Mouse (Mus musculus): ENCODE data around the gene Syt7. TPM values are rescaled to one million over a fixed set of nuclear protein-coding genes. Genes with fewer than 3 reads are reported as not detected.

Syt7 gene
- polyA plus RNA-seq, 1 experiment = 0.35 TPM

DNA sequence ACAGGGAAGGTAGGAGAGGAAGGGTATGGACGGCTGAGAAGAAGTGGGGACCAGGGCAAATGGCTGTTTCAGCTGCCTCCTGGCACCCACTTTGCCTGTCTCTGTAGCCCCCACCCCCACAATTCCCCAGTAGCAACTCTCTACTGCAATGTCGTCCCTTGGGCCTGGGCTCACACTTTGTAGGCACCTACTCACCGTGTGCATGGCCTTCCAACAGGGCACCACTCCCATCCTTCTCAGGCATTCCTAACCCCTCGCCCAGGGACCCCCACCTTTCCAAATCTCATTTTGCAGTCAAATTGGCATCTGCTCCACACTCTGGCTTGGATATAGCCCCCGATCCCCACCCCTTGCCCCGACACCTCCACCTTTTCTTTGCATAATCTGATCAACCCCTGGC, 60.3 kb downstream of the Syt7 start:
- Histone ChIP-seq H3K27ac (ENCODE audit: insufficient read depth, low read length) (no peak overlapping the region), H3K4me3 (ENCODE audit: insufficient read depth, low read length) (no peak overlapping the region), H3K4me1 (ENCODE audit: control insufficient read depth, insufficient read depth, low read length) (0 out of 2 replicates have a peak, but pooled peaks cover 2% of the 10 kb centered on the region)
- TF ChIP-seq POLR2A (IDR thresholded peaks at IDR 0.05; ENCODE audit: low read depth, low read length) = no peak
- TF ChIP-seq CTCF (IDR thresholded peaks at IDR 0.05; ENCODE audit: borderline replicate concordance, insufficient read depth, low read length) = no peak

DNA sequence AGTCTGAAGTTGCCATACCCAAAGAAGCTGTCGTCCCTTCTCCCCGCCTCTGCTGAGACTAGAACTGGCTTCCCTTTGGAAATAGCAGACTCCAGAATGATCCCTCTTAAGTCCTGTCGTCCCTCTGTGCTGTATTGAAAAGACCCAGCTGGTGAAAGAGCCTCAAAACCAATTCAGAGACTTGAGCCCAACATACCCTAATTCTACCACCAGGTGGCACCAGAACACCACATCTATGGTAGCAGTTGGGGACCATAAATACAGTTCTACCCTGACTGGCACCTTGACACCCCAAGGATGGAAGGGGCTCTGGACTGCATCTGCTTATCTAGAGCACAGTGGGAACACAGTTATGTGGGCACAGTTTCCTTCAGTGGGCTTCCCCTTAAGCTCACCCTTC, 60.8 kb downstream of the Syt7 start:
- peak; percentile 24; the same call in 1 of the 2 replicates for TF ChIP-seq CTCF (IDR thresholded peaks at IDR 0.05; ENCODE audit: borderline replicate concordance, insufficient read depth, low read length)
- no peak for TF ChIP-seq POLR2A (IDR thresholded peaks at IDR 0.05; ENCODE audit: low read depth, low read length)
- no peak overlapping the region for H3K27ac ChIP-seq (ENCODE audit: insufficient read depth, low read length)
- H3K4me3 ChIP-seq (ENCODE audit: insufficient read depth, low read length) = no peak overlapping the region
- H3K4me1 ChIP-seq (ENCODE audit: control insufficient read depth, insufficient read depth, low read length) = 0 out of 2 replicates have a peak, but pooled peaks cover 2% of the 10 kb centered on the region

DNA sequence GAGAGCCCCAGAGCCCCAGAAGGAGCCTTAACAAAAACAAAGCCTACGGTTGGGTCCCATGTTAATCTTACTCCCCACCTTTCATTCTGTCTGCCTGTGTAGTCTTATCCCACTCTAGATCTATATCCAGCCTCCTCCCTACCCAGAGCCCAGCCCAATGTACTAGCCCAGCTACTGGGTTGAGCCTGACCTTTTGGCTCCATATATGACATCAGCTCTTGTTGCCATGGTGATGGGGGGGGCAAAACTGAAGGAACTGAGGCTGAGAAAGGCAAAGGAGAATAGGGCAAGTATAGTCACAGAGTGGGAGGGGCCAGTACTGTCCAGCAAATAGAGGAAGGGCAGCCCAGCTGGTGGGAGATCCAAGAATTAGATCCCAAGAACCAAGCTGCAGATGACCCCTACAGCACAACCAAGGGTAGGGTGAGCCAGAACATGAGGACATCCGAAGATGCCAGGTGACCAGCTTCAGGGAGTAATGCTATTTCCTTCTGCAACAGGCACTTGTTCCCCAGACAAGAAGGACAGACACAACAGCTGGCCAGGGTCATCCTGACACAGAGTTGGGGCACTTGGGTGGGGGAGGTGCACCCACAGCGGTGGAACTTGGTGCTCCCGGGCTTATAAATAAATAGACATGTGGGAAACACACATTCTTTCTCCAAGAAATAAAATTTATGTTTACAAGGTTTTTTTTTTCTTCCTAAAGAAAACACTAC, 66.0 kb downstream of the Syt7 start:
- no peak for TF ChIP-seq CTCF (IDR thresholded peaks at IDR 0.05; ENCODE audit: borderline replicate concordance, insufficient read depth, low read length)
- TF ChIP-seq POLR2A (IDR thresholded peaks at IDR 0.05; ENCODE audit: low read depth, low read length) = no peak
- Histone ChIP-seq H3K27ac (ENCODE audit: insufficient read depth, low read length) (no peak overlapping the region), H3K4me1 (ENCODE audit: control insufficient read depth, insufficient read depth, low read length) (0 out of 2 replicates have a peak, but pooled peaks cover 3% of the 10 kb centered on the region), H3K4me3 (ENCODE audit: insufficient read depth, low read length) (no peak overlapping the region)

DNA sequence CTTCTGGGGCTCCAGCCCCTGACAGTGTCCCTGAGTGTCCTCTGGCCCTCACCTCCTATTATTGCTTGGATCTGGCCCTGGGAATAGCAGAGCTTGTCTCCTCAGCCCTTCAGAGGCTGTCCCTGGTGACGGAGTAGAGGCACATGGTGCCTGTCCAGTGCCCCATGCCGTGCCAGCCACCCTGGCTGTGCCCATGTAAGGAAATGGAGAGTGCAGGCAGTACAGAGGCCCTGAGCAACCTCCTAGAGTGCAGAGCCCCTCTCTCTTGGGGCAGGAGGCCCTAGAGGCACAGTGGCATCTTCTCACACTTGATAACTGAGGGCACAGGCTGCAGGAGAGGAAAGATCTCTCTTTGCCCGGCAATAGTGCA, 66.5 kb downstream of the Syt7 start:
- H3K4me3 ChIP-seq (ENCODE audit: insufficient read depth, low read length) = no peak overlapping the region
- no peak for TF ChIP-seq CTCF (IDR thresholded peaks at IDR 0.05; ENCODE audit: borderline replicate concordance, insufficient read depth, low read length)
- TF ChIP-seq POLR2A (IDR thresholded peaks at IDR 0.05; ENCODE audit: low read depth, low read length) = no peak
- H3K27ac ChIP-seq (ENCODE audit: insufficient read depth, low read length) = no peak overlapping the region
- 0 out of 2 replicates have a peak, but pooled peaks cover 2% of the 10 kb centered on the region for H3K4me1 ChIP-seq (ENCODE audit: control insufficient read depth, insufficient read depth, low read length)

DNA sequence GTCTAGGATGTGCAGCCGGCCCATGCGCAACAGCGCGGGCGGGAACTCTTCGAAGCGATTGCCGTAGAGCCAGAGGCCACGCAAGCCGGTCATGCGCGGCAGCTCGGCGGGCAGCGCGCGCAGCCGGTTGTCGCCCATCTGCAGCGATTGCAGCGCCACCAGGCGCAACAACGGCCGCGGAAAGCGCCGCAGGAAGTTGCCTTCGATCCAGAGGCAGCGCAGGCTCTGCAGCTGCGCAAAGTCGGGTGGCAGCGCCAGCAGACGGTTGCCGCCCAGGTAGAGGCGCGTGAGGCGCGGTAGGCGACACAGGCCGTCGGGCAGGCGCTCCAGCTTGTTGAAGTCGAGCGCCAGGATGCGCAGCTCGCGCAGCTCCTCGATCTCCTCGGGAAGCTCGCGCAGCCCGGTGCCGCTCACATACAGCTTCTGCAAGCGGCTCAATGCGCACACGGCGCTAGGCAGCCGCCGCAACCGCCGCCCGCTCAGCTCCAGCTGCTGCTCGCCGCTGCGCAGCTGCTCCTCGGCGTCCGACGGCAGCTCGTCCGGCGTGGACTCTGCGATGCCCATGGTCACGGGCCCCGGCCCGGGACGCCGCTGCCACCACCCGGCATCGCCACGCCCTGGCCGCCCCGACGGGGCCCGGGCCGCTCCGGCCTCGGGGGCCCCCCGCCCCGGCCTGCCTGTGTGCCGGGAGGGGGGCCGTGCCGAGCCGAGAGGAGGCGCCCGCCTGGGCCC, 68.0 kb downstream of the Syt7 start, which contains the start of gene Lrrc10b:
Gene Lrrc10b (minus strand): TSS at position 722 of the 732 bp plus-strand sequence.
- Histone ChIP-seq H3K27ac (ENCODE audit: insufficient read depth, low read length) (no peak within 1 kb of the TSS), H3K4me1 (ENCODE audit: control insufficient read depth, insufficient read depth, low read length) (0 out of 2 replicates have a peak, but pooled peaks cover 2% of the 10 kb centered on the region), H3K4me3 (ENCODE audit: insufficient read depth, low read length) (peak within 1 kb of the TSS; percentile 18)
- TF ChIP-seq CTCF (IDR thresholded peaks at IDR 0.05; ENCODE audit: borderline replicate concordance, insufficient read depth, low read length) (0 out of 2 replicates have a peak, but pooled peaks have one; percentile 10), POLR2A (IDR thresholded peaks at IDR 0.05; ENCODE audit: low read depth, low read length) (no peak)

DNA sequence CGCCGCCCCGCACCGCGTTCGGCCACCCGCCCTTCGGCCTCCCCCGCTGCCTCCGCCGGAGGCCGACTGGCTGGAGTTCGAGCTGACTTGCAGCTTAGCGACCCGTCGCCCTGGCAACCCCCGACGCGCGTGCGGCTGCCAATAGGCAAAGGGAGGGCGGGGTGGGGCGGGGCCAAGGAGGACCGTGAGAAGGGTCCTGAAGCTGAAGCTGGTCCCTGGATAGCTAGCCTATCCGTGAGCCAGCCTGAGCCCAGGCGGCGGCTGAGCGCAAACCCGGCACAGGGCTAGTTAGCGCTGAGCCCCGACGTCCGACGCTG, 68.6 kb downstream of the Syt7 start:
- TF ChIP-seq CTCF (IDR thresholded peaks at IDR 0.05; ENCODE audit: borderline replicate concordance, insufficient read depth, low read length) (no peak), POLR2A (IDR thresholded peaks at IDR 0.05; ENCODE audit: low read depth, low read length) (peak; percentile 62; the same call in 1 of the 2 replicates)
- Histone ChIP-seq H3K4me3 (ENCODE audit: insufficient read depth, low read length) (no peak overlapping the region), H3K27ac (ENCODE audit: insufficient read depth, low read length) (no peak overlapping the region), H3K4me1 (ENCODE audit: control insufficient read depth, insufficient read depth, low read length) (0 out of 2 replicates have a peak, but pooled peaks cover 2% of the 10 kb centered on the region)

DNA sequence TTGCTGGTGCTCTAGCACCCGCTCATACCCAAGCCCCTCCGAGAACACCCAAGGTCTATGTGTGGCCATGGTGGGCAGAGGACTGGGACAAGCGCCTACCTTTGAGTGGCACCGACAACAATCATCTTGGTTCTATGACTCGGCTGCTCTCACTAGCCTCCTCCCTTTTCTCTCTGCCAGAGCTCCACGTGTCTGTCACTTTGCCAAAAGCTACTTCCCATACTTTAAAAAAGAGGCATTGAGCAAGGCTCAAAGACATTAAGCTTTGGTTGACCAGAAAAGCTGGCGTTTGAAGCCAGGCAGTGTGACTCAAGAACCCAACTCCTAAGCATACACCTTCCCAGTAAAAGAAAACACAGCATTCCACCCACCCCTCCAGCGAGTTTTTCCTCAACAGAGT, 69.2 kb downstream of the Syt7 start:
- TF ChIP-seq POLR2A (IDR thresholded peaks at IDR 0.05; ENCODE audit: low read depth, low read length) (no peak), CTCF (IDR thresholded peaks at IDR 0.05; ENCODE audit: borderline replicate concordance, insufficient read depth, low read length) (no peak)
- Histone ChIP-seq H3K4me1 (ENCODE audit: control insufficient read depth, insufficient read depth, low read length) (0 out of 2 replicates have a peak, but pooled peaks cover 2% of the 10 kb centered on the region), H3K27ac (ENCODE audit: insufficient read depth, low read length) (no peak overlapping the region), H3K4me3 (ENCODE audit: insufficient read depth, low read length) (no peak overlapping the region)

DNA sequence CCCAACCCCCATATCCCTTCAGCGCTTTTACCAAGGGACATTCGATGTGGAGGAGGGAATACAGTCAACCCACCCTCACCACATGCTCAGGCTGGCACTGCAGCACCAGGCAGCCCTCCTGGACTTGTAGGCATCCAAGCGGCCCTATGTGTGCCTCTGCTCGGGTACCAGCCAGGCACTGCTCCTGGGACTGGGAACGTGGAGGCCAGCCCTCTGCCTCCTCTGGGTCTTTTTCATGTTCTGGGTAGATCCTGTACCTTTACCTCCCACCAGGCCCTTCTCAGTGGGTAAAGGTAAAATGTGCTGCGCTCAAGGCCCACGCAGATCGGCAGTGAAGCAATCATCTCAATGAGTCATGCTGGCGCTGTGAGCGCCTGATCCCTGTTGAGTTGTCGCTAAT, 71.0 kb downstream of the Syt7 start:
- TF ChIP-seq POLR2A (IDR thresholded peaks at IDR 0.05; ENCODE audit: low read depth, low read length) (no peak), CTCF (IDR thresholded peaks at IDR 0.05; ENCODE audit: borderline replicate concordance, insufficient read depth, low read length) (no peak)
- Histone ChIP-seq H3K4me3 (ENCODE audit: insufficient read depth, low read length) (no peak overlapping the region), H3K27ac (ENCODE audit: insufficient read depth, low read length) (no peak overlapping the region), H3K4me1 (ENCODE audit: control insufficient read depth, insufficient read depth, low read length) (0 out of 2 replicates have a peak, but pooled peaks cover 2% of the 10 kb centered on the region)

DNA sequence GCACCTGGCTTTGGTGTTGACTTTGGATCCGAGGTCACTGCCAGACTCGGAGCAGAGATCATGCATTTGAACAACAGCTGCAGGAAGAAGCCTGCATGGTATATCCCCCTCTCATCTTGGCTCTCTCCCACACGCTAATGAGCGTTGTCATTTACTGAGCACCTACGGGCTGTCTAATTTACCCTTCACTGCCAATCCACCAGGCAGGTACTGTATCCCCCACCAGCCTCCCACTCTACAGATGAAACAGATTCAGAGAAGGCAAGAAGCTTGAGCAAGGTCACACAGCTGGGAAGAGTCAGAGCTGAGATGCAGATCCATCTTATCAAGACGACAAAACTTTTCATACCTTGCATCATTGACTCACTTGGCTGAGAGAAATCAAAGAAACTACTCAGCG, 72.7 kb downstream of the Syt7 start:
- no peak overlapping the region for H3K27ac ChIP-seq (ENCODE audit: insufficient read depth, low read length)
- H3K4me1 ChIP-seq (ENCODE audit: control insufficient read depth, insufficient read depth, low read length) = 0 out of 2 replicates have a peak, but pooled peaks cover 2% of the 10 kb centered on the region
- TF ChIP-seq POLR2A (IDR thresholded peaks at IDR 0.05; ENCODE audit: low read depth, low read length) (no peak), CTCF (IDR thresholded peaks at IDR 0.05; ENCODE audit: borderline replicate concordance, insufficient read depth, low read length) (no peak)
- H3K4me3 ChIP-seq (ENCODE audit: insufficient read depth, low read length) = no peak overlapping the region

DNA sequence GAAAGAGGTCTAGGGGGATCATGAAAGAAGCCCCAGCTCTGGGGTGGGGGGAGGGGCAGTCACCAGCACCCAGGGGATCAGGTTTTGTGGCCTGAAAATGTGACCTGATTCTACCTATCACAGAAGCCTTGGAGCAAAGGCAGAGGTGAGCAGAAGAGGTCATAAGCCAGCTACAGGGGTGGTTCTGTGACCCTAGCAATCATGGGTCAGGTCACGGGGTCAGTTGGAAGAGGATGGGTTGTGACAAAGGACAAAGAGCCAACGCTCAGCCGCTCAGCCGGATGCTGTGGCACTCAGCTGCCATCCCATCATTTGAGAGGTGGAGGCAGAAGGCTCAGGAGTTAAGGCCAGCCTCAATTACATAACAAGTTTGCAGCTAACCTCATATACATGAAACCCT, 75.5 kb downstream of the Syt7 start:
- H3K4me3 ChIP-seq (ENCODE audit: insufficient read depth, low read length) = no peak overlapping the region
- no peak overlapping the region for H3K27ac ChIP-seq (ENCODE audit: insufficient read depth, low read length)
- H3K4me1 ChIP-seq (ENCODE audit: control insufficient read depth, insufficient read depth, low read length) = no peaks in the 10 kb centered on the region
- no peak for TF ChIP-seq CTCF (IDR thresholded peaks at IDR 0.05; ENCODE audit: borderline replicate concordance, insufficient read depth, low read length)
- no peak for TF ChIP-seq POLR2A (IDR thresholded peaks at IDR 0.05; ENCODE audit: low read depth, low read length)
